Mouse (Mus musculus): ENCODE data around the gene Fam81a. TPM values are rescaled to one million over a fixed set of nuclear protein-coding genes. Genes with fewer than 3 reads are reported as not detected.

The Fam81a gene
- polyA plus RNA-seq, 1 experiment from 2014 or later = 5.9 TPM

- no peaks in the 10 kb centered on the region for H3K36me3 ChIP-seq (ENCODE audit: control insufficient read depth, insufficient read depth, low read length)
- DNase-seq (peak; percentile 36), ATAC-seq (ENCODE audit: low FRiP score, low TSS enrichment) (no peak)
- no peak overlapping the region for H3K4me3 ChIP-seq (replicated peaks; ENCODE audit: low read depth, low read length)
- H3K4me2 ChIP-seq (ENCODE audit: low read length) = no peak overlapping the region
- WGBS = 49% methylated on average over 8 of the region's 8 CpGs
- no peak overlapping the region for H3K9ac ChIP-seq (replicated peaks; ENCODE audit: low read length)
- H3K27me3 ChIP-seq (ENCODE audit: control insufficient read depth, insufficient read depth, low read length) = no peaks in the 10 kb centered on the region
- H3K4me1 ChIP-seq (ENCODE audit: control insufficient read depth, insufficient read depth, low read length) = no peaks in the 10 kb centered on the region
- no peaks in the 10 kb centered on the region for H3K9me3 ChIP-seq (ENCODE audit: control insufficient read depth, low read length)
- H3K27ac ChIP-seq (replicated peaks; ENCODE audit: low read depth, low read length) = no peak overlapping the region
Measured at GRCm38 (mm10) chr9:70103106-70103505, 39.3 kb downstream of the Fam81a start.

- H3K9ac ChIP-seq (replicated peaks; ENCODE audit: low read length) = no peak overlapping the region
- no peaks in the 10 kb centered on the region for H3K36me3 ChIP-seq (ENCODE audit: control insufficient read depth, insufficient read depth, low read length)
- DNase-seq (no peak), ATAC-seq (ENCODE audit: low FRiP score, low TSS enrichment) (no peak)
- H3K4me2 ChIP-seq (ENCODE audit: low read length) = no peak overlapping the region
- H3K27ac ChIP-seq (replicated peaks; ENCODE audit: low read depth, low read length) = no peak overlapping the region
- no peaks in the 10 kb centered on the region for H3K9me3 ChIP-seq (ENCODE audit: control insufficient read depth, low read length)
- WGBS = 93% methylated on average over 2 of the region's 2 CpGs
- H3K4me3 ChIP-seq (replicated peaks; ENCODE audit: low read depth, low read length) = no peak overlapping the region
- no peaks in the 10 kb centered on the region for H3K4me1 ChIP-seq (ENCODE audit: control insufficient read depth, insufficient read depth, low read length)
- H3K27me3 ChIP-seq (ENCODE audit: control insufficient read depth, insufficient read depth, low read length) = no peaks in the 10 kb centered on the region
Measured at GRCm38 (mm10) chr9:70097542-70097941, 44.8 kb downstream of the Fam81a start.

GRCm38 (mm10) chr9:70095016-70095415, 47.3 kb downstream of the Fam81a start:
- H3K27me3 ChIP-seq (ENCODE audit: control insufficient read depth, insufficient read depth, low read length) = no peaks in the 10 kb centered on the region
- H3K9me3 ChIP-seq (ENCODE audit: control insufficient read depth, low read length) = no peaks in the 10 kb centered on the region
- H3K4me2 ChIP-seq (ENCODE audit: low read length) = no peak overlapping the region
- no peak overlapping the region for H3K27ac ChIP-seq (replicated peaks; ENCODE audit: low read depth, low read length)
- DNase-seq (no peak), ATAC-seq (ENCODE audit: low FRiP score, low TSS enrichment) (no peak)
- 82% methylated on average over 6 of the region's 6 CpGs for WGBS
- H3K4me3 ChIP-seq (replicated peaks; ENCODE audit: low read depth, low read length) = no peak overlapping the region
- H3K9ac ChIP-seq (replicated peaks; ENCODE audit: low read length) = no peak overlapping the region
- H3K36me3 ChIP-seq (ENCODE audit: control insufficient read depth, insufficient read depth, low read length) = no peaks in the 10 kb centered on the region
- no peaks in the 10 kb centered on the region for H3K4me1 ChIP-seq (ENCODE audit: control insufficient read depth, insufficient read depth, low read length)

- Histone ChIP-seq H3K4me2 (ENCODE audit: low read length) (no peak overlapping the region), H3K4me3 (replicated peaks; ENCODE audit: low read depth, low read length) (no peak overlapping the region), H3K9me3 (ENCODE audit: control insufficient read depth, low read length) (no peaks in the 10 kb centered on the region), H3K9ac (replicated peaks; ENCODE audit: low read length) (no peak overlapping the region), H3K4me1 (ENCODE audit: control insufficient read depth, insufficient read depth, low read length) (no peaks in the 10 kb centered on the region), H3K27ac (replicated peaks; ENCODE audit: low read depth, low read length) (no peak overlapping the region), H3K27me3 (ENCODE audit: control insufficient read depth, insufficient read depth, low read length) (no peaks in the 10 kb centered on the region), H3K36me3 (ENCODE audit: control insufficient read depth, insufficient read depth, low read length) (no peaks in the 10 kb centered on the region)
- WGBS = 93% methylated on average over 10 of the region's 10 CpGs
- no peak for ATAC-seq (ENCODE audit: low FRiP score, low TSS enrichment)
- DNase-seq = no peak
Measured at GRCm38 (mm10) chr9:70090541-70090940, 51.8 kb downstream of the Fam81a start.

- H3K27ac ChIP-seq (replicated peaks; ENCODE audit: low read depth, low read length) = no peak overlapping the region
- no peaks in the 10 kb centered on the region for H3K4me1 ChIP-seq (ENCODE audit: control insufficient read depth, insufficient read depth, low read length)
- WGBS = 65% methylated on average over 6 of the region's 6 CpGs
- no peak overlapping the region for H3K4me3 ChIP-seq (replicated peaks; ENCODE audit: low read depth, low read length)
- H3K9me3 ChIP-seq (ENCODE audit: control insufficient read depth, low read length) = no peaks in the 10 kb centered on the region
- H3K4me2 ChIP-seq (ENCODE audit: low read length) = no peak overlapping the region
- DNase-seq (no peak), ATAC-seq (ENCODE audit: low FRiP score, low TSS enrichment) (no peak)
- H3K9ac ChIP-seq (replicated peaks; ENCODE audit: low read length) = no peak overlapping the region
- H3K27me3 ChIP-seq (ENCODE audit: control insufficient read depth, insufficient read depth, low read length) = no peaks in the 10 kb centered on the region
- no peaks in the 10 kb centered on the region for H3K36me3 ChIP-seq (ENCODE audit: control insufficient read depth, insufficient read depth, low read length)
Measured at GRCm38 (mm10) chr9:70088786-70089096, 53.6 kb downstream of the Fam81a start.

GRCm38 (mm10) chr9:70088041-70088785, 54.1 kb downstream of the Fam81a start:
- Histone ChIP-seq H3K4me2 (ENCODE audit: low read length) (no peak overlapping the region), H3K4me1 (ENCODE audit: control insufficient read depth, insufficient read depth, low read length) (no peaks in the 10 kb centered on the region), H3K27ac (replicated peaks; ENCODE audit: low read depth, low read length) (no peak overlapping the region), H3K27me3 (ENCODE audit: control insufficient read depth, insufficient read depth, low read length) (no peaks in the 10 kb centered on the region), H3K4me3 (replicated peaks; ENCODE audit: low read depth, low read length) (no peak overlapping the region), H3K9ac (replicated peaks; ENCODE audit: low read length) (no peak overlapping the region), H3K36me3 (ENCODE audit: control insufficient read depth, insufficient read depth, low read length) (no peaks in the 10 kb centered on the region), H3K9me3 (ENCODE audit: control insufficient read depth, low read length) (no peaks in the 10 kb centered on the region)
- 72% methylated on average over 19 of the region's 19 CpGs for WGBS
- ATAC-seq (ENCODE audit: low FRiP score, low TSS enrichment) = no peak
- peak; percentile 51 for DNase-seq

- Histone ChIP-seq H3K9ac (replicated peaks; ENCODE audit: low read length) (no peak overlapping the region), H3K4me1 (ENCODE audit: control insufficient read depth, insufficient read depth, low read length) (no peaks in the 10 kb centered on the region), H3K36me3 (ENCODE audit: control insufficient read depth, insufficient read depth, low read length) (no peaks in the 10 kb centered on the region), H3K27me3 (ENCODE audit: control insufficient read depth, insufficient read depth, low read length) (no peaks in the 10 kb centered on the region), H3K9me3 (ENCODE audit: control insufficient read depth, low read length) (no peaks in the 10 kb centered on the region), H3K27ac (replicated peaks; ENCODE audit: low read depth, low read length) (no peak overlapping the region), H3K4me2 (ENCODE audit: low read length) (no peak overlapping the region), H3K4me3 (replicated peaks; ENCODE audit: low read depth, low read length) (no peak overlapping the region)
- ATAC-seq (ENCODE audit: low FRiP score, low TSS enrichment) (no peak), DNase-seq (no peak)
- WGBS = 78% methylated on average over 5 of the region's 5 CpGs
Measured at GRCm38 (mm10) chr9:70087379-70087778, 55.0 kb downstream of the Fam81a start.

GRCm38 (mm10) chr9:70086091-70086490, 56.3 kb downstream of the Fam81a start:
- ATAC-seq (ENCODE audit: low FRiP score, low TSS enrichment) (no peak), DNase-seq (no peak)
- no peaks in the 10 kb centered on the region for H3K36me3 ChIP-seq (ENCODE audit: control insufficient read depth, insufficient read depth, low read length)
- H3K27ac ChIP-seq (replicated peaks; ENCODE audit: low read depth, low read length) = no peak overlapping the region
- H3K9me3 ChIP-seq (ENCODE audit: control insufficient read depth, low read length) = no peaks in the 10 kb centered on the region
- no peaks in the 10 kb centered on the region for H3K4me1 ChIP-seq (ENCODE audit: control insufficient read depth, insufficient read depth, low read length)
- H3K4me2 ChIP-seq (ENCODE audit: low read length) = no peak overlapping the region
- H3K9ac ChIP-seq (replicated peaks; ENCODE audit: low read length) = no peak overlapping the region
- no peak overlapping the region for H3K4me3 ChIP-seq (replicated peaks; ENCODE audit: low read depth, low read length)
- no peaks in the 10 kb centered on the region for H3K27me3 ChIP-seq (ENCODE audit: control insufficient read depth, insufficient read depth, low read length)
- WGBS = 62% methylated on average over 6 of the region's 6 CpGs

GRCm38 (mm10) chr9:70084107-70084506, 58.3 kb downstream of the Fam81a start:
- ATAC-seq (ENCODE audit: low FRiP score, low TSS enrichment) (no peak), DNase-seq (peak; percentile 70)
- Histone ChIP-seq H3K27ac (replicated peaks; ENCODE audit: low read depth, low read length) (no peak overlapping the region), H3K27me3 (ENCODE audit: control insufficient read depth, insufficient read depth, low read length) (no peaks in the 10 kb centered on the region), H3K9ac (replicated peaks; ENCODE audit: low read length) (no peak overlapping the region), H3K36me3 (ENCODE audit: control insufficient read depth, insufficient read depth, low read length) (no peaks in the 10 kb centered on the region), H3K4me3 (replicated peaks; ENCODE audit: low read depth, low read length) (no peak overlapping the region), H3K4me1 (ENCODE audit: control insufficient read depth, insufficient read depth, low read length) (no peaks in the 10 kb centered on the region), H3K9me3 (ENCODE audit: control insufficient read depth, low read length) (no peaks in the 10 kb centered on the region), H3K4me2 (ENCODE audit: low read length) (no peak overlapping the region)
- 61% methylated on average over 11 of the region's 11 CpGs for WGBS
